Mouse (Mus musculus): ENCODE data around the gene Nckipsd.

Nckipsd gene

DNA sequence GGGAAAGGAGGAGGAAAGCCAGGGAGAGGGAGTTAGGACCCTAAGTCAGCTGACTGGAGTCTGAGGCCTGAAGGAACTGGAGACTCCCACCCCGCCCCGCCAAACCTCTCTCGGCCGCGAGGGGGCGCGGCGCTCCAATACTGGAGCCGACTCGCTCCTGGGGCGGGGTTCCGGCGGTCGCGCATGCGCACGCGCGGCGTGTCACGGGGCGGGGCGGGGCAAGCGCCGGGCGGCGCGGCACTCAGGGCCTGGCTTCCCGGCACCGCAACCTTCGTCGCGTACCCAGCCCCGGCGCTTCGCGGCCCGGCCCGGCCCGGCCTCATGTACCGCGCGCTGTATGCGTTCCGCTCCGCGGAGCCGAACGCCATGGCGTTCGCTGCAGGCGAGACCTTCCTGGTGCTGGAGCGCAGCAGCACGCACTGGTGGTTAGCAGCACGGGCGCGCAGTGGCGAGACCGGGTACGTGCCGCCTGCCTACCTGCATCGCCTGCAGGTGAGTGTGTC lies at the start of gene Nckipsd:
Nckipsd (plus strand) TSS at position 206 of the 503 bp plus-strand sequence.
- DNase-seq = peak; percentile 92 to 96

DNA sequence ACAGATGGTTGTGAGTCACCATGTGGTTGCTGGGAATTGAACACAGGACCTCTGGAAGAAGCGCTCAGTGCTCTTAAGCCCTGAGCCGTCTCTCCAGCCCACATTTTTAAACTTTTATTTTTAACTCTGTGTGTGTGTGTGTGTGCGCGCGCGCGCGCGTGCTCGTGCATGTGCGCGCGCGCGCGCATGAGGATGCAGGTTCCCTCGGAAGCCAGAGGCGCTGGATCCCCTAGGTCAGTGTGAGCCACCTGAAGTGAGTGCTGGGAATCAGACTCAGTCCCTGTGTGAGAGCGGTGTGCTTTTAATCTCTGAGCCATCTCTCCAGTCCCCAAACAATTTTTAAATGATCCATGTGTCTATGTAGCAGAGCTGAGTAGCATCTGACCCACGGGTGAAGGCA lies 49.0 kb upstream of the Nckipsd start:
- no peak for DNase-seq

DNA sequence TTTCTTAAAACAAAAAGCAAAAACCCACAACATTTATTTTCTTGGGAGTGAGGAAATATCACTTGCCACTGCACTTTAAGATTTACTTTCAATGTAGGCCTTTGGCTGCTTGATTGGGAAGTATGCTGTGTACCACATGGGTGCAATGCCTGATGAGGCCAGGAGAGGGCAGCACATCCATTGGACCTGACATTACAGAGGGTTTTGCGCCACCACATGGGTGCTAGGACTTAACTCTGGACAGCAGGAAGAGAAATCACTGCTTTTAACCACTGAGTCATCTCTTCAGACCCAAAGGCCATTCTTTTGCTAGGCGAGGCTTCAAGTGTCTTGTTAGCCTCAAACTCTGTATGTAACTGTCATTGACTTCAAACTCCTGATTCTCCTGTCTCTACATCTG lies 48.4 kb upstream of the Nckipsd start:
- DNase-seq = peak; percentile 57 to 59

DNA sequence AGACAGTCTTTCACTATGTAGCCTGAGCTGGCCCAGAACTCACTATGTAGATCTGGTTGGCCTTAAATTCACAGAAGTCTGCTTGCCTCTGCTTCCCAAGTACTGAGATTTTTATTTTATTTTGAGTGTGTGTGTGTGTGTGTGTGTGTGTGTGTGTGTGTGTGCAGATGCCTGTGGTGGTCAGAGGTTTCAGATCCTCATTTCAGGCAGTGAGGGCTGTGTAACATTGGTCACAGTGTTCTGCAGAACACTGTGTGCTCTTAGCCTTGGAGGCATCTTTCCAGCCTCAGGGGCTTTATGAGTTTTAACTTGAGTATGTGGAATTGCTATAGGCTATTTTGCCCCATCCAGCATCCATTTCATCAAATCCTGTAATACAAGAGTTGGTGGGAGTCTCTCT lies 46.6 kb upstream of the Nckipsd start:
- no peak for DNase-seq

GRCm38 (mm10) chr9:108764971-108765370 lies 43.2 kb upstream of the Nckipsd start:
- no peak for DNase-seq

GRCm38 (mm10) chr9:108776614-108777013 lies 31.6 kb upstream of the Nckipsd start:
- no peak for DNase-seq

DNA sequence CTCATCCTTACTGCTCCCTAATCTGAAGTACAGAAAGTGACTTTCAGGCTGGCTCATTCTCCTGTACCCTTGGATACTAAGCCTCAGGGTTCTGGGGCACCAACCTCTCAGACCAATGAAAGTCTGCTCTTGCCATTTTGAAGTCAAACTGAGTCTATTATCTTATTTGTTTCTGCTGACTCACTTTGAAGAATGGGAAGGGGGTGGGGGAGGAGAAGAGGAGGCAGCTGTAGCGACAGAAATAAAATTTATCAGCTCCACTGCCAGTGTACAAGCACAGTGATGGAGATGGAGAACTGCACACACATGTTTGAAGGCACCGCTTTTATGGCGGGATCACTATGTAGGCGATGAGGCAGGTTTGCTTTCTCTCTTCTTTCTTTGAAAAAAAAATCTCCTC lies 30.9 kb upstream of the Nckipsd start:
- DNase-seq = no peak

DNA sequence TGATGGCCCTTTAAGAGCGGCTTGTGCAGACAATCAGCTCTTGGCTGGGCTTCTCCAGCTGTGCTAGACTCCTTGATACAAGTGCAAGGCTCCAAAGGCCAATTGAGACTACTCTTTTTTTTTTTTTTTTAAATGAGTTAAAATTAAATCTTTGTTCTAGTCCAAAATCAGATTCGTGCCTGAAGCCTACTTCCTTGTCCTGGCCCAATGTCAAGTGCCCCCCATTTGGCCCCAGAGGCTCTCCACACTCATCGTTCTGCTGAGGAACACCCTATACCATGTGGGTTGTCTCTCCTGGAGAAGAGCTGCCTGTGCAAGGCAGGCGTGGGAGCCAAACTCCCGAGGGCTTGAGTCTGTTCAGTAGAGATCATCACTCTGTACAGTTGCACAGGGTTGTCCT lies 27.2 kb upstream of the Nckipsd start:
- DNase-seq = no peak

DNA sequence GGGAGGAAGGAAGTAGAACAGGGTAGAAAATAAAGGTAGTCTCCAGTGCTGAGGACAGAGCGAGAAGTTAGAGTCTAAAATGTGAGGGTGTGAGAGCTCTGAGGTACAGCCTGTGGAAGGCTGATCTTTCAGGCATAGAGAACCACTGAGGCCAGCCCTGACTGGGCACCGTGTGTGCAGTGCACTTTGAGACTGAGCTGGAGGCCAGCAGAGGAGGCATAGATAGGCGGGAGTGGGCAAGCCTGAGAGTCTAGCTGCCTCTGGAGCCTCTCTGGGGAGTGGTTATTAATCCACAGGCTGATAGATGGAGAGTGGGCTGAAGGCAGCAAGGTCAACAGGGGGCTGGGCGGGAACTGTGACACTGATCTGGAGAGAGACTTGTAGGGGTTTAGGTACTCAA lies 26.3 kb upstream of the Nckipsd start:
- DNase-seq = no peak

DNA sequence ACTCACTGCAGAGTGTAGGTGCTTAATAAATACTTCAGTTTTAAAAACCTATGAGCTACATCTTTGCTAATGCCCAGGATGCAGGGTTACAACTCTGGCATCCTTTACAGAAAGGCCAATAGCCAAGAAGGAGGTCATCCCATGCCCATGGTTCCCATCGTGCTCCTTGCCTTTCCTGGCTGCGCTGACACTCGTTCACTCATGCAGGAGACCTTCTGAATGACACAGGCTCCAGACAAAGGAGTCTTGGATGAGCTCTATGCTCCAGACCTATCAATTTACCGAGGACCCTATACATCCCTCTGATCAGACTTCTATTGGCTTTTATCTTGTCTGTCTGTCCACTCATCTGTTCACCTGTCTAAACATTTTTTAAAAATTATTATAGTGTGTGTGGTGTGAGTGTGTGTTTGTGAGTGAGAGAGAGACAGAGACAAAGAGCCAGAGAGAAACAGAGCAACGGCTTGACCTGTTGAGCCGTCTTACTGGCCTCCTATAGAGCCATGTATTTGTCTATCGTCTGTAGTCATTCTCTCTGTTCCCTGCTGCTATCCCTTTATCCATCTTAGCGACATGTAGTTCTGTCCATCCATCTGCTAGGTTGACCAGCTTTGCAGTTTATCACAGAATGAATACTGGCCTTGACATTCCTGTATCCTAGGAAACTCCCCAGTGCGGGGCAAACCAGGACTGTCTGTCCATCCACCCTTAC lies 25.2 kb upstream of the Nckipsd start:
- no peak for DNase-seq

DNA sequence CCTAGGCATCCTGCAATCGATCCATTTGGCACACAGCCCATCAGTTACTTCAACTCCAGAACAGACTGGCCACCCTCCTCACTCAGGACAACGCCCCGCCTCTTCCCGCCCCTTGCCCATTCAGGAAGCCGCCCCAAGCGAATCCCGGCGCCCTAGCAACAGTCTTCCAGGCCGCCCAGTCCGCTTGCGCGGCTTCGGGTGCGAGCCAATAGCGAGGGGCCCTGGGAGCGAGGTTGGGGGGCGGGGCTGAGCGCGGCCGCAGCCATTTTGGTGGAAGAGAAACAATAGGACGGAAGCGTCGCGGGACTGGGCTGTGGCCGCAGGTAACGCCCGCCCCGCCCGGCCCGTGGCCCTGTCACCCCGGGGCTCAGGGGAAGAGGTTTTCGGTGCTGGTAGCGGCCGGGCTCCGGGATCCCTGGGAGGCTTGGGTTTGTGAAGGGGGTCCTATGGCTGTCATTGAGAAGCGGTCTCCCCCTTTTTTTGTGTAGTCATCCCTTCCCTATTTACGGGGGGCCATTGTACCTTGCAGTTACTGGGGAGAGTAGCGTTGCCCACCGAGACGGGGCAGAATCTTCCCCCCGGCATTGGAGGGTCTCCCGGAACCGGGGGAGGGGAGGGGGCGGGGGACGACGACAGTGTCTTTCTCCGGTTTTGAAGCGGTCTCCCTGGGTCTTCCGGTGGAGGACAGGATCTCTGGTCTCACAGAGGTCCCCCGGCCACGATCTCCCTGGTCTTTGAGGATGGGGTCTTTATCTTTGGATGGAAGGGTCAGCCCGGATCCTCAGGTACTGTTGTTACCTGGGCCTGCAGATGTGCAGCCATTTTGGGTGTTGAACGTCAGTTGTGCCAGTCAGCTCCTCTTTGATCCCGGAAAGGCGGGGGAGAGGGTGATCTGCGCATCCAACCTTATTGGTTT lies 24.4 kb upstream of the Nckipsd start, which contains the start of gene Ip6k2:
Ip6k2 (plus strand) TSS at position 249 of the 916 bp plus-strand sequence.
- peak; percentile 96 to 97 for DNase-seq

GRCm38 (mm10) chr9:108785416-108785815 lies 22.8 kb upstream of the Nckipsd start:
- DNase-seq = no peak

GRCm38 (mm10) chr9:108786494-108786893 lies 21.7 kb upstream of the Nckipsd start:
- DNase-seq = no peak

DNA sequence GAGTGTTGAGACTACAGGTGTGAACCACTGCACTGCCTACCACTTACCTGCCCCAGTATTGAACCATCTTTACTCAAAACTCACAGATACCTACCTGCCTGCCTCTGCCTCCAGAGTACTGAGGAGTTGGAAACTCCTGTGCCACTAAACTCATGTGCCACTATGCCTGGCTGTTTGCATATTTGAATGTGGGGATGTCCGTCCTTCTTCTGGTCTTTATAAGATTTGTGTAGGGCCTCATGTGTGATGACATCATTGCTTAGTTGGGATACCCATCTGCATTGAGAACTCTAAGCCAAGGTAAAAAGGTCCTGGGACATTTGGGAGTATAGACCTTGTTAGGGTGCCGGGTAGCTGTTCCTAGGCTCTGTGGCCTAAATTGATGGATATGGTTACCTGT lies 21.1 kb upstream of the Nckipsd start:
- DNase-seq = no peak

GRCm38 (mm10) chr9:108788713-108789112 lies 19.5 kb upstream of the Nckipsd start:
- DNase-seq = no peak

DNA sequence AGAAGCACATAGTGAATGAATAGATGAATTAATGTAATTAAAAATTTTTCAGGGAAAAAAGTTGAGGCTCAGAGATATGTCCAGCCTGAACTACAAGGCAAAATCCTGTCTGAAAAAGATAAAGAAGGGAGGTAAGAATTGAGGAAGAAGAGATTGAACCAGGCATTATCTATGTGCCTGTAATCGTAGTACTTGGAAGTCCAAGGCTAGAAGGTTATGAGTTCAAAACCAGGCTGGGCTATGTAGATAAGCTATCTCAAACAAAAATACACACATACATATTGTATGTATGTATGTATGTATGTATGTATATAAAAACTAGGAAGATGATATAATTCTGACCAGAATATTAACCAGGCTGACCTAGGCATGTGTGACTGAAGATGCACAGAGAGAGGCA lies 15.9 kb upstream of the Nckipsd start:
- DNase-seq = no peak

DNA sequence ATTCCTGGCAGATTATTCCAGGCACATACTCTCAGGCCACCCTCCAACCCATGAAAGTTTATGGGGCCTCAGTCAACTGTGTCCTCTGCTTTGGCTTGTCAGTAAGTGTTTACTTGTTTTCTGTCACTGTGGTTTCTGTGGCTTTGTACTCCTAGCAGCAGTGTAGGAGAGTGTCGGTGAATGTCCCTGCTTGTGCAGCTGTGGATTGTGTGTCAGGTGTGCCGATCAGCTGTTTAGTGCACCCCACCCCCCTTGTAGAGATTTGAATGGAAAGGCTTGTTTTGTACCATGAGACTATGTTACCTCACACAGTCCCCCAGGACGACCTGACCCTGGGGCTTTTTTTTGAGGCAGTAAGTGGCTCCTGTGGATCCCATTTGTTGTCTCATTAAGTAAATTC lies 15.4 kb upstream of the Nckipsd start:
- DNase-seq = peak; percentile 51 to 72

- no peak for DNase-seq
Observed at GRCm38 (mm10) chr9:108795281-108795680, 12.9 kb upstream of the Nckipsd start.

DNA sequence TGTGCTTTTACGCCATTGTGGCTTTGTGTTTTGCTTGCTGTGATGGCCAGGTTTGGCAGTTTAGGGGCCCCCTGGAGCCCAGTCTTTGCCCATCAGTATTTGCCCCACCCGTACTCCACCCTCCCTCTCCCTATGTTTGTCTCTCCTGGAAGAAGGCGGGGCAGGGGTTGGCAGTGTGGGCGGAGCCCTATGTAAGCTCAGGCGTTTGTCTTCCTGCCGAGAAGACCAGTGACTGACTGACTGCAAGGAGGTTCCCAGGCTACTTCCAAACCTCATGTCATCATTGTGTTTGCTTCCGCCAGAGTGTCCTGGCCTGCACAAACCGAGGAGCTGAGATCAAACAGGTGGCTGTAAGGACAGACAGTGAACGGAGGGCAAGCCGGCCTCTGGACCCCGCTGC lies 12.4 kb upstream of the Nckipsd start:
- peak; percentile 37 to 53 for DNase-seq

GRCm38 (mm10) chr9:108796351-108796981 lies 11.7 kb upstream of the Nckipsd start:
- DNase-seq = no peak

GRCm38 (mm10) chr9:108797477-108797876 lies 10.7 kb upstream of the Nckipsd start:
- DNase-seq = no peak

- no peak for DNase-seq
Observed at GRCm38 (mm10) chr9:108798508-108799075, 9.6 kb upstream of the Nckipsd start.

DNA sequence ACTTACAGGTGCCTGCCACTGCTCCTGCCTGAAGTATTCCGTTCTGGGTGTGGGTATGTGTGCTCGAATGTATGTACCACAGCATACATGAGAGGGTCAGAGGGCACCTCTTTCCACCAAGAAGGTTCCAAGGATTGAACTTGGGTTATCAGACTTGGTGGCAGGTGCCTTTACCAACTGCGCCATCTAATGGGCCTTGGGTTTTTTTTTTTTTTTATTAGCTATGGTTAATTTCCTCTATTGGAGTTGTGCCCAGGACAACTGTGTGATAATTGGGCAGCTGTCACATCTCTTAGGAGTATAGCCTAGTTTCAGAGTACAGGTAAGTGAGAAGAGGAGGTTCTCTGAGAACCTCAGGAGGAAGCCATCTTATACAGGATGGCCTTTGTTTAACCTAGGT lies 8.6 kb upstream of the Nckipsd start:
- no peak for DNase-seq
